Mouse (Mus musculus): ENCODE data around the gene Col6a1. TPM values are rescaled to one million over a fixed set of nuclear protein-coding genes. Genes with fewer than 3 reads are reported as not detected.

The Col6a1 gene
- total RNA-seq, 1 experiment: 4.9 TPM

- Histone ChIP-seq H3K9ac (ENCODE audit: insufficient read depth, low read depth, low read length, poor library complexity, severe bottlenecking) (no peak overlapping the region), H3K36me3 (ENCODE audit: control insufficient read depth, insufficient read depth, low read length, poor library complexity, severe bottlenecking) (no peaks in the 10 kb centered on the region), H3K27ac (ENCODE audit: insufficient read depth, low read depth, low read length, poor library complexity, severe bottlenecking) (no peak overlapping the region), H3K9me3 (ENCODE audit: control insufficient read depth, insufficient read depth, low read depth, low read length) (no peaks in the 10 kb centered on the region), H3K4me1 (ENCODE audit: control insufficient read depth in 2 of 2, insufficient read depth in 2 of 2, low read length in 2 of 2, poor library complexity in 1 of 2) (no peaks in the 10 kb centered on the region), H3K4me3 (ENCODE audit: insufficient read depth in 1 of 2, low read depth in 1 of 2, low read length in 2 of 2, poor library complexity in 1 of 2, severe bottlenecking in 1 of 2) (no peak overlapping the region)
- in situ Hi-C loops (cut with MboI; ENCODE audit: low sequenced_read_pairs in 2 of 2, unreplicated experiment in 2 of 2): no loop called here
- no peak for DNase-seq (ENCODE audit: low read depth, low spot score)
- TF ChIP-seq HCFC1 (IDR thresholded peaks at IDR 0.05; ENCODE audit: borderline replicate concordance, insufficient read depth, low read length) (no peak), MAFK (IDR thresholded peaks at IDR 0.05; ENCODE audit: insufficient read depth, low read depth, low read length) (no peak), CHD2 (IDR thresholded peaks at IDR 0.05; ENCODE audit: low read depth, low read length) (no peak), ZNF384 (IDR thresholded peaks at IDR 0.05; ENCODE audit: low read depth, low read length) (no peak), ZC3H11A (IDR thresholded peaks at IDR 0.05; ENCODE audit: borderline replicate concordance, low read depth, low read length) (no peak)
Observed at GRCm38 (mm10) chr10:76695283-76695885, 30.6 kb downstream of the Col6a1 start.

- Histone ChIP-seq H3K27ac (ENCODE audit: insufficient read depth, low read depth, low read length, poor library complexity, severe bottlenecking) (no peak overlapping the region), H3K4me3 (ENCODE audit: insufficient read depth in 1 of 2, low read depth in 1 of 2, low read length in 2 of 2, poor library complexity in 1 of 2, severe bottlenecking in 1 of 2) (no peak overlapping the region), H3K36me3 (ENCODE audit: control insufficient read depth, insufficient read depth, low read length, poor library complexity, severe bottlenecking) (no peaks in the 10 kb centered on the region), H3K9me3 (ENCODE audit: control insufficient read depth, insufficient read depth, low read depth, low read length) (no peaks in the 10 kb centered on the region), H3K4me1 (ENCODE audit: control insufficient read depth in 2 of 2, insufficient read depth in 2 of 2, low read length in 2 of 2, poor library complexity in 1 of 2) (no peaks in the 10 kb centered on the region), H3K9ac (ENCODE audit: insufficient read depth, low read depth, low read length, poor library complexity, severe bottlenecking) (no peak overlapping the region)
- no peak for DNase-seq (ENCODE audit: low read depth, low spot score)
- TF ChIP-seq CHD2 (IDR thresholded peaks at IDR 0.05; ENCODE audit: low read depth, low read length) (no peak), ZC3H11A (IDR thresholded peaks at IDR 0.05; ENCODE audit: borderline replicate concordance, low read depth, low read length) (no peak), MAFK (IDR thresholded peaks at IDR 0.05; ENCODE audit: insufficient read depth, low read depth, low read length) (no peak), ZNF384 (IDR thresholded peaks at IDR 0.05; ENCODE audit: low read depth, low read length) (no peak)
- in situ Hi-C loops (cut with MboI; ENCODE audit: low sequenced_read_pairs in 2 of 2, unreplicated experiment in 2 of 2): no loop called here
Observed at GRCm38 (mm10) chr10:76694765-76695164, 31.2 kb downstream of the Col6a1 start.

- no peak for DNase-seq (ENCODE audit: low read depth, low spot score)
- no peaks in the 10 kb centered on the region for H3K9me3 ChIP-seq (ENCODE audit: control insufficient read depth, insufficient read depth, low read depth, low read length)
- no peak overlapping the region for H3K9ac ChIP-seq (ENCODE audit: insufficient read depth, low read depth, low read length, poor library complexity, severe bottlenecking)
- no peaks in the 10 kb centered on the region for H3K36me3 ChIP-seq (ENCODE audit: control insufficient read depth, insufficient read depth, low read length, poor library complexity, severe bottlenecking)
- H3K4me1 ChIP-seq (ENCODE audit: control insufficient read depth in 2 of 2, insufficient read depth in 2 of 2, low read length in 2 of 2, poor library complexity in 1 of 2): no peaks in the 10 kb centered on the region
- H3K27ac ChIP-seq (ENCODE audit: insufficient read depth, low read depth, low read length, poor library complexity, severe bottlenecking): no peak overlapping the region
- H3K4me3 ChIP-seq (ENCODE audit: insufficient read depth in 1 of 2, low read depth in 1 of 2, low read length in 2 of 2, poor library complexity in 1 of 2, severe bottlenecking in 1 of 2): no peak overlapping the region
- TF ChIP-seq CHD2 (IDR thresholded peaks at IDR 0.05; ENCODE audit: low read depth, low read length) (no peak), ZNF384 (IDR thresholded peaks at IDR 0.05; ENCODE audit: low read depth, low read length) (no peak), HCFC1 (IDR thresholded peaks at IDR 0.05; ENCODE audit: borderline replicate concordance, insufficient read depth, low read length) (no peak), ZC3H11A (IDR thresholded peaks at IDR 0.05; ENCODE audit: borderline replicate concordance, low read depth, low read length) (no peak), MAFK (IDR thresholded peaks at IDR 0.05; ENCODE audit: insufficient read depth, low read depth, low read length) (no peak)
- in situ Hi-C loops (cut with MboI; ENCODE audit: low sequenced_read_pairs in 2 of 2, unreplicated experiment in 2 of 2): no loop called here
Observed at GRCm38 (mm10) chr10:76693446-76693845, 32.5 kb downstream of the Col6a1 start.

- H3K9ac ChIP-seq (ENCODE audit: insufficient read depth, low read depth, low read length, poor library complexity, severe bottlenecking): no peak overlapping the region
- no peak overlapping the region for H3K27ac ChIP-seq (ENCODE audit: insufficient read depth, low read depth, low read length, poor library complexity, severe bottlenecking)
- in situ Hi-C loops (cut with MboI; ENCODE audit: low sequenced_read_pairs in 2 of 2, unreplicated experiment in 2 of 2): no loop called here
- no peaks in the 10 kb centered on the region for H3K36me3 ChIP-seq (ENCODE audit: control insufficient read depth, insufficient read depth, low read length, poor library complexity, severe bottlenecking)
- TF ChIP-seq HCFC1 (IDR thresholded peaks at IDR 0.05; ENCODE audit: borderline replicate concordance, insufficient read depth, low read length) (no peak), ZC3H11A (IDR thresholded peaks at IDR 0.05; ENCODE audit: borderline replicate concordance, low read depth, low read length) (no peak), ZNF384 (IDR thresholded peaks at IDR 0.05; ENCODE audit: low read depth, low read length) (no peak), MAFK (IDR thresholded peaks at IDR 0.05; ENCODE audit: insufficient read depth, low read depth, low read length) (no peak), CHD2 (IDR thresholded peaks at IDR 0.05; ENCODE audit: low read depth, low read length) (no peak)
- no peak for DNase-seq (ENCODE audit: low read depth, low spot score)
- no peak overlapping the region for H3K4me3 ChIP-seq (ENCODE audit: insufficient read depth in 1 of 2, low read depth in 1 of 2, low read length in 2 of 2, poor library complexity in 1 of 2, severe bottlenecking in 1 of 2)
- no peaks in the 10 kb centered on the region for H3K4me1 ChIP-seq (ENCODE audit: control insufficient read depth in 2 of 2, insufficient read depth in 2 of 2, low read length in 2 of 2, poor library complexity in 1 of 2)
- no peaks in the 10 kb centered on the region for H3K9me3 ChIP-seq (ENCODE audit: control insufficient read depth, insufficient read depth, low read depth, low read length)
Observed at GRCm38 (mm10) chr10:76685451-76686017, 40.4 kb downstream of the Col6a1 start.
